Mouse (Mus musculus): ENCODE measurements around the gene Galnt13.

DNA sequence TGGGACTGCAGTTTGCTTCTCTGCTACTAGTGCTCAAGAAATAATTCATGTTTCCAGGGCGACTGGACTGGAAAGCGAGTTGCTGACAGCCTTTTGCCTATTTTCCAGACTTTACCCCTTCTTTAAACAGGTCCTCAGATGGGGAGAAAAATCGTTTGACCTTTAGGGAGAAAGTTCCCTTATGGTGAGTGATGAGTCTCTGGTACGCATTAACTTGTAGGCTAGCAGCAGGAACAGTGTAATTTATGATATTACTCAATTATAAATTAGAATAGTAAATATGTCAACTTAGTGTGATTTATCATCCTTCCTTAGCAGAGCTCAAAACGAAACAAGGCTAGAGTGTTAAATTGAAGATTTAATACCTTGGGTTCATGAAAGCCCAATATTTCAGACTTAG is 47.3 kb downstream of the Galnt13 start:
- no peak for TF ChIP-seq CTCF (IDR thresholded peaks at IDR 0.05; ENCODE audit: control insufficient read depth, insufficient read depth, insufficient read length)
- TF ChIP-seq CEBPB (IDR thresholded peaks at IDR 0.05; ENCODE audit: low read depth), result no peak
- no peak for TF ChIP-seq USF1 (IDR thresholded peaks at IDR 0.05; ENCODE audit: low read depth)
- TF ChIP-seq MYOD1 (IDR thresholded peaks at IDR 0.05; ENCODE audit: control insufficient read depth, insufficient read length, low read depth), result no peak
- TF ChIP-seq MAX (IDR thresholded peaks at IDR 0.05), result no peak
- no peak for TF ChIP-seq MYOG (IDR thresholded peaks at IDR 0.05; ENCODE audit: control insufficient read depth, extremely low read depth, insufficient read length)
- TF ChIP-seq FOSL1 (IDR thresholded peaks at IDR 0.05; ENCODE audit: insufficient read depth, low read length, poor library complexity, severe bottlenecking), result no peak
